Mouse (Mus musculus) natural killer cell, adult 2 months (primary cell): ENCODE measurements at regions not wholly inside any gene's neighbourhood (a gene's known extent, or its start where the extent isn't known, plus 50 kb on each side); places are given as distances from the start of the nearest gene placed in this dataset.
A peak's percentile ranks its signal among the peaks of the same experiment; 100 is the strongest.

ENCODE experiments used
- DNase-seq, 2 experiments: peaks; one replicate each; pipeline ENCODE4 v3.0.0; 2022; ENCODE audit warnings: low spot score in 2 of 2

DNA sequence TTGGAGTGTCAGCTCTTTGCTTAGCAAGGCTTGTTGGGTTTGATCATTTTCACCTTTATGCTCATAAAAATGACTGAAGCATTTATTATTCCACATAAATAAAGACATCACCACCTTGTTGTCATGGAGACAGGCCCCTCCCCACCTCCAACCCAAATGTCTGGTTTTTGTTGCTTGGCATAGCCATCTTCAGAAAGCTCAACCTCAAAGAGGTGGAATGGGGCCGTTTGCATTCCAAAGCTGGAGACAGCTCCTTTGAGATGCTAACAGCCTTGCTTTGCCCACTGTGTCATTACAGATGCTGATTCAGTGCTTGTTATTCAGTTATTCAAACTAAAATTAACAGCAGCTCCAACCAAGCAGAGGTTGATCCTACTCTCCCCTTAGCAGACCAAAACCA, 51.9 kb upstream of the Lgalsl start:
- DNase-seq = no peak

DNA sequence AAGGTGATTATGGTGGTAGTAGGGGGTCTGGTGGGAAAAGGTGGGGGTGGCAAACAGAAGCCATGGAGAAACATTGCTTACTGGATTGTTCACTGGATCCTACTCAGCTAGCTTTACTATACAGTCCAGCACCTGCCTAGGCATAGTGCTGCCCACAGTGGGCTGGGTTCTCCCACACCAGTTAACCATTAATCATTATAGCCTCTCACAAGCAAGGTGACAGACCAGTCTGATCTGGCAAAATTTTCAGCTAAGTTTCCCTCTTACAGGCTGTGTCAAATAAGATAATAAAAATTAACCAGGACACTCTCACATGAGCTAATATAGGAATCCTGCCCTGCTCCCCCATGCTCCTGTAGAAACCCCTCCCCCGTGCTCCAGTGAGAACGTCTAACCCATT, 53.1 kb upstream of the Lgalsl start:
- no peak for DNase-seq

DNA sequence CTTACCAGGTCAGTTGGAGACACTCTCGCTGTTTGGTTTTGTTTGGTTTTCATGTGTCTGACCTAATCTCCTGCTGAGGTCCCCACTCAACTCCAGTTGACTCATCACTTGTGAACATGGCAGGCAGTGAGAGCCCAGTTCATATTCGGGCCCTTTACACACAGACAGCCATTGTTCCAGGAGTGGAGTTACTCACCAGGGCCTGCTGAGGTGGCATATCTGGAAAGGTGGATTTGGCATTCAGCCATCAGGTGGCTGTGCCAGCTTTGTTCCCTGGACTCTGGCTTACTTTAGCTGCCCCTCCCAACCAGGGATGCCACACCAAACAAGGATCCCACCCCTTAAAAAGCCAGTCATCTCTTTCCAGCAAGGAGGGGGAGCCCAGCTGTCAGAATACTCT, 56.2 kb upstream of the Lgalsl start:
- DNase-seq = no peak

DNA sequence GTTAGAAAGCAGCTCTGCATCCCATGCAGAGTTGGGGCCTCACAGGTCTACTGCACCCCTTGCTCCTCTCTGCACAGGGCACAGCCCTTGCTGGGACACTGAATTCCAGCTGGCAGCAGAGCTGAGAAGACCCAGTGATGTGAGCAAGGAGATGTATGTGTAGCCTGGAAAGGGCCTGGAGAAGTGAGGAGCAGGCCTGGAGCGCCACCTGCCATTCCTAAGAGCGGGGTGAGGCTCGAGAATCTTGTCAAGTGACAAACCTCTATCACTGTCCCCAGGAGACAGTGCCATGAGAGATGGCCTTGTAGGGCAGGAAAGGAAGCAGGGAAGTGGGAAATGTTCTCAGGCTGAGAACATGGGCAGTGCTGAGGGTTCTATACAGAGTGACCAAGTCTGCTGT, 59.6 kb upstream of the Lgalsl start:
- no peak for DNase-seq

DNA sequence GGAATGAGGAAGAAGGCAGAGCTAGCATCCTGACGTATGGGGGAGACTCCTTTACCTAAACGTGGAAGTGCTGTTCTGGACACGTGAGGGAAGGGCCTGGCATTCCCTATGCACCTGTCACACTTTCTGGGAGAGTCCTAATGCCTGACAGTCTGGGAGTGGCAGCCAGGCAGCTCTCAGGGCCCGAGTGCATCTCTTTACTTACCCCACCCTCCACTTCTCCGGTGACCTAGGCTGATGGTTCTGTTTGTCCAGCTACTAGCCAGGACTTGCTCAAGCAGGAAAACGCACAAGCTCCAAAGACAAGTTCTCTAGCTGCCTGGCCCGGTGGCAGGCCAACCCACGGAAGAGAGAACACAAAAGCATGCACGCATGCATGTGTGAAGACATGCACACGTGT, 60.9 kb upstream of the Lgalsl start:
- no peak for DNase-seq

DNA sequence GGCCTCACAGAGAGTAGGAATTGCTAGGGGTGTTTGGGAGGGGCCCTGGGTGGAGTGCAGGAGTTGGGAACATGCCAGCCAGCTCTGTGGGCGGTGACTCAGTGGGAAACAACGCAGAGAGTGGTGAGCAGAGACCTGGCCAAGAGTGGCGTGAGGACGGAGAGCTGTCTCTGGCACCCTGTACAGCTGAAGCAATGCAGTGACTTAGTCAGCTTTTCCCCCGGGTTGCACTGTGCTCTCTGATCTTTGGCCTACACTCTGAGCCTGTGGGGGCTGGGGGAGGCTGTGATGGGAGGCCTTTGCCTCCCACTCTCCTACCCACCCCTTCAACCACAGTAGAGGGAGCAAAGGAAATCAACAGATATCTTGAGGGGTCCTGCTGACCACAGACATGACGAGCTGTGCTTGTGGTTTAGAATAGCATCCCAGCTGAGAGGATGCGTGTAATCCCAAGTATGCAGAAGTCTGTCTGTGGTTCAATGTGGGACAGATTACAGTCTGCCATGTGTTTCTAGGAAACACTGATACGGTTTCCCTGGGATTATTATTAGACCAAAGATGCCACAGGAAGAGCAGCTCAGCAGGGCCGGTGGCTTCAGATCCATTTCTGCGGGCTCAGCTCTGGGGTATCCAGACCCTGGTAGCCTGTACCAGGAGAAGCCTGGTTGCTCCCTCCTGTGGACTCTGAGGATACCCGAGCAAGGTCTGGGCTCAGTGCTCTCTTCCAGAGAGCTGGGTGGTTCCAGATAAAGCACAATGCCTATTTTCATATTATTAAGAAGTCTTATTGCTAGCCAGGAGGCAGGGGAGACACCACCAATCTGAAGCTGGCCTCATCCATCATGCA, 65.6 kb upstream of the Lgalsl start:
- DNase-seq = no peak

DNA sequence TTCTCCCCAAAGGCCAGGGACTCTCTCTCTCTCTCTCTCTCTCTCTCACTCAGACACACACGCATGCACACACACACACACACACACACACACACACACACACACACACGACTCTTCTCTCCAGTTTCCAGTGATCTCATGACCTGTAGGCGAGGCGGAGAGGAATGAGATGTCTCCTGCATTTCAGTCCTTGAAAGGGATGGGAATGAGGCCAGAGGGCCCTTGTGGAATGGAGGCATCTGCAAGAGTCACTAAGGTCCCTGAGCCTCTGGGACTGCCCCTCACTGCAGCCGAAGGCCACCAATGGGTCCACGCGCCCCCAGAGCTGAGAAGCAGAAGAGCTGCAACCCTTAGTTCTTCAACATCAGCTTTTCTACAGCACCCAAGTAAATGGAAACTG, 66.6 kb upstream of the Lgalsl start:
- no peak for DNase-seq

DNA sequence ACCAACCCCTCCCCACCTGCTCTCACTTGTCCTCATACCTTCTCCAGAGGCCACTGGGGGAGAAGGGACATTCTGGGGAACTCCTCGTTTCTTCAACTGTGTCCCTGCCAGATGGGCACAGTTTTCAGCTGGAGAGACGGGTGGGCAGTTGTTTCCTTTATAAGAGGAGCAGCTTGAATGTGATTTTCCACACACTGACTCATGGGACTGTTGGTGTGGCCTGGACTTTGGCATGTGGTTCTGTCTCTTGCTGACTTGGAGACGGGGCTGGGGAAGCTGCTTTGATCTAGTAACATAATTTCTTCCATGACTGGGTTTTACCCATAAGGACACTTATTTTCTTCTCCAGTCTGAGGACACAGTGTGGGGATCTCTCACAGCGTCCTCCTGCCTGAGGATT, 67.7 kb upstream of the Lgalsl start:
- DNase-seq = no peak

DNA sequence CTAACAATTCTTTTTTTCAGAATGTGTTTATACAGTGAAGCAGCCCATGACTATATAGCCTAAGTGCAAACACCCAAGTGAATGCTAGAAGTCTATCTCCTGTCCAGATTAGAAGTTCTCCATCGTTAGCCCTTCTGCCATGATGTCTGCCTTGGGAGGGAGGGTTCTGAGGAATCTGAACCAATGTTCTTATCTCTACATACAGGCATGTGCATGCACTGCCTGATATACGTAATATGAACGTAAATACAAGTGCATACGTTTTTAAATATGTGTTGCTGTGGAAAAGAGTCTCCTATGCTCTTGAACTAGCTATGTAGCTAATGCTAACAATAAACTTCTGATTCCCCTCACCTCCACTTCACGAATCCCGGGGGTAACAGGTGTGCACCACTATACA, 68.9 kb upstream of the Lgalsl start:
- DNase-seq = no peak

DNA sequence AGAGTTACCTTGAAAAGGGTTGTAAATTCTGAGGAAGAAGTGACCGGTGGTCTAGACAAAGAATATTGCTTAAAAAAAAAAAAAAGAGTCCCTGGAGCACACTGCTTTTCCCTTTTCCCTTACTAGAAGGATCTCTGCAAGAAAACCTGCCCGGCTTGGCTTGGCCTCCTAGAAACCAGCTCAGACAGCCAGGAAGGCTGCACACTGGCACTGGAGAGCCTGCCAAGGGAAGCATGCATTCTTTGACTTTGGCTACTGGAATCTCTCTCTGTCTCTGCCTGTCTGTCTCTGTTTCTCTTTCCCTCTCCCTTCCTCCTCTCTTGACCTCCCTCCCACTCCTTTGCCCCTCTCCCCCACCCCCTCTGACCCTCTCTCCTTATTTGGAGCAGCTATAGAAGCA, 71.1 kb upstream of the Lgalsl start:
- DNase-seq = no peak

DNA sequence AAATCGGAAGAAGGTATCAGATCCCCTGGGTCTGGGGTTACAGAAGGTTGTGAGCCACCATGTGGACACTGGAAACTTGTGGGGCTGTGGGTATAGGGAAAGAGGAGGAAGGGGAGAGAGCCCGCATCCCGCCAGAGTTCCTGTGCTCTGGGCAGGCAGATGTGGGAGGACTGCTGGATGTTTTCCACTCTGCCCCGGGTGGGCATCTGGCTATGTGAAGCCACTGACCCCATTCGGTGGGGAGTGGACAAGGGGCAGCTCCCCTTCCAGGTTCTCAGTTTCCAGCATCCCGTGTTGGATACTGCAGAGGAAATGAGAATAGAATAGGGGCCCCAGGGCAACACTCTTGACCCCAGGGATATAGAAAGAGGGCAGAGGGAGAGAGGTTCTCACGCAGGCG, 72.1 kb upstream of the Lgalsl start:
- DNase-seq = no peak

DNA sequence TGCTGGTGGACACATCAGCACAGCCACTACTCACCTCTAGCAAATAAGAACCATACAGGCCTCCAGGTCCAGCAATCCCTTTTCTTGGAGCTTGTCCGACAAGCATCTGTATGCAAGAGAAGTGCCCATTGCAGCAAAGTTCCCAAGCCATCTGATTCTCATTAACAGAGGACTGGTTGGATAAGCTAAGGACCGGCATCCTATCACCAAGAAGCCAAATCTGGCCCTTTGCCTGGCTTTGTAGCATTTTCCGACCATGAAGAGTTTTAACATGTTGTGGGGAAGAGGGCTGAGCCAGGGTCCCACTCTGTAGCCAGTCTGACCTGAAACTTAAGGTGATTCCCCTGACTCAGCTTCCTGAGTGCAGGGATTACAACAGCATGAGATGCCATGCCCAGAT, 77.1 kb upstream of the Lgalsl start:
- no peak for DNase-seq

DNA sequence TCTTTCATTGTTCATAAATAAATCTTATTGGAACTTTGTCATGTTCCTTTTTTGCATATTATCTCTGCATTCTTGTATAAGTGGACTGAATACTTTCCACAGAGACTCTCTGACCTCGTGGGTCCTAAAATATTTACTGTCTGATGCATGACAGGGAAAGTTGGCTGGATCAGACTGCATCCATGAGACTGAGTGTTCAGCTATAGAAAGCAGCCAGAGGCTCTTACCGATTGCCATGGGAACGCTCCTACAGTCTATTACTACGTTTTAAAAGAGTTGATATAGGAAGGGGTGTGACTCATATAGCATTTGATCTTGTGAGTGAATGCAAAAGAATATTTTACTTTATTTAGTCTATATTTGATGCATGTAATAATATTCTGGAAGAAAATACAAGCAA, 77.6 kb upstream of the Lgalsl start:
- DNase-seq = no peak

DNA sequence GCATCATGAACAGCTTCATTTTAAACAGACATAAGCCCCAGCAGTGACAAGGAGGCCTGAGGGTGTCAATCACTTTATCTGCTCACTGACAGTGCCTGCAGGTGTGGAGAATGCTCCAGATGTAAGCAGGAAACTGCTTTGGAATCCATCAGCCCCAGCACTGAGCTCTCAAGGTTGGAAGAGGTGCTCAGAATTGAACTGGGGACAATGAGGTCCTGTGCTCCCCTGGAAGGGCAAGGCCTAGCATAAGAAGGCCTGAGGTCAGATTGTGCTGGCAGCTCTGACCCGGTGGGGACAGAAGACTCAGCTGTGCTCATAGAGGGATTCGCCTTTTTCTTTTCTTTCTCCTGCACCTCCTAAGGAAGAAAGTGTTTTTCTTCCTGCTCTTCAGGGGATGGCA, 82.2 kb upstream of the Lgalsl start:
- no peak for DNase-seq

DNA sequence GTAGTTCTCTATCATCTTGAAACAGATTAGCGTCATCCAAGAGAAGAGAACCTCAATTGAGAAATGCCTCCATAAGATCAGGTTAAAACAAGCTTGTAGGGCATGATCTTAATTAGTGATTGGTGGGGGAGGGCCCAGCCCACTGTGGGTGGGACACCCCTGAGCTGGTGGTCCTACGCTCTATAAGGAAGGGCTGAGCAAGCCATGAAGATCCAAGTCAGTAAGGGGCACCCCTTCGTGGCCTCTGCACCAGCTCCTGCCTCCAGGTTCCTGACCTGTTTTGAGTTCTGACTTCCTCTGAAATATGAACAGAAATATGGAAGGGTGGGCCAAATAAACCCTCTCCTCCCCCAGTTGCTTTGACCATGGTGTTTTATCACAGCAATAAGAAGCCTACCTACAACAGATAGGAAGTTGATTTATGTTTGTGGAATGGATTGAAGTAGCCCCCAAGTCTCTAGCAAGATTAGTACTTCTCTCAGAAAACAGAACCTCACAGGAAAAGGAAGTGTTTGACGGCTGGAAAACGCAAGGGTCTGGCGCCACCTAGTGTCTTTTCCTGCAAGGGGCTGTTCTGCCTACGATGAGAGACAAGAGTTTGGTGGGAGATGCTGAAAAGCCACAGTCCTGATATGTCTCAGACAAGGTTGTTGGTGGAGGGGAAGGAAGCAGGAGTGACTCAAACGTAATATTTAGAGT, 82.9 kb upstream of the Lgalsl start:
- peak; percentile 69 to 82 for DNase-seq

DNA sequence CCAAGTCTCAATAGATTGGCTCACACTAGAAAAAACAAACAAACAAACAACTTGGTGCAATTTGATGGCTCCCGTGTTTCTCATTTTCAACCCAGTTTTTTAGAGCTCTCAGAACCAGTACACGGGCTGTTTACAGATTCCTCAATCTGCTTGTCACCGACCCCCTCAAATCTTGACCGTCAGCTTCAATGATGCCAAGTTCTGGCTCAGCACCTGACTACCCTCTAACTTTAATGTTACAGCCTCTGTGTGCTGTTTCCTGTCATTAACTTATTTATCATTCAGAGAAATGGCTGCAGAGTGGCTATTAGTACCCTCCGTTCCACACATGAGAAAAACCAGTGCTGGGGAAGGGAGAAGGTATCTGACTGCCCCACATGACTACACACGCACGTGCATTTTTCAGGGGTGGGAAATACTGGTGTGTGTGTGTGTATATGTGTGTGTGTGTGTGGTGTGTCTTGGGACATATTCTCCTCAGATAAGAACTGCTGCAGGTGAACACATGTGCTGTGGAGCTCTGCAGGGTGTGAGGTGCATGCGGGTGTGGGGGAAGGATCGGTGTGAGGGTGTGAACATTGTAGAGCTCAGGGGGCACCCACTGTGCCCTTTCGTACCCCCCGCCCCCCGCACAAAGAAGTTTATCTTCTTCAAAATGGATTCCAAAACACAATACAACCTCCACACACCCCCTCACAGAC, 83.6 kb upstream of the Lgalsl start:
- no peak for DNase-seq

DNA sequence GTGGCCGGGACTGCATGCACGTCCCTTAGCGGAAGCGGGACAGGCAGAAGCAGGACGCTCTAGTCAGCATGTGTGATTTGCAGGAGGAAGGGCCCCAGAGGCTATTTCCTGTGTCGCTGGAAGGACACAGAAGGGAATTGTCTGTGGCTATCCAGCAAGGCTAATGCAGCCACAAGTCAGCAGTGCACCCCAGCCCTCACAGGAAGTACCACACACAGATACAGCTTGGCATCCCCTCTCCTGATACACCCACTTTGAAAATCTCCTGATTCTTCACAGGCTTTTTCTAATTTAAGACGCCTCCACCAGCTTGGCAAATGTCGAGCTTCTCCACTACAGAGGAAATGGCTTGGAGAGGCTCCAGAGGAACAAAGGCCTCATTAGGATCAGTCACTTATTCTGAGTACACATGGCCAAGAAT, 84.3 kb upstream of the Lgalsl start:
- DNase-seq = peak in 1 of 2 experiments; percentile 28

DNA sequence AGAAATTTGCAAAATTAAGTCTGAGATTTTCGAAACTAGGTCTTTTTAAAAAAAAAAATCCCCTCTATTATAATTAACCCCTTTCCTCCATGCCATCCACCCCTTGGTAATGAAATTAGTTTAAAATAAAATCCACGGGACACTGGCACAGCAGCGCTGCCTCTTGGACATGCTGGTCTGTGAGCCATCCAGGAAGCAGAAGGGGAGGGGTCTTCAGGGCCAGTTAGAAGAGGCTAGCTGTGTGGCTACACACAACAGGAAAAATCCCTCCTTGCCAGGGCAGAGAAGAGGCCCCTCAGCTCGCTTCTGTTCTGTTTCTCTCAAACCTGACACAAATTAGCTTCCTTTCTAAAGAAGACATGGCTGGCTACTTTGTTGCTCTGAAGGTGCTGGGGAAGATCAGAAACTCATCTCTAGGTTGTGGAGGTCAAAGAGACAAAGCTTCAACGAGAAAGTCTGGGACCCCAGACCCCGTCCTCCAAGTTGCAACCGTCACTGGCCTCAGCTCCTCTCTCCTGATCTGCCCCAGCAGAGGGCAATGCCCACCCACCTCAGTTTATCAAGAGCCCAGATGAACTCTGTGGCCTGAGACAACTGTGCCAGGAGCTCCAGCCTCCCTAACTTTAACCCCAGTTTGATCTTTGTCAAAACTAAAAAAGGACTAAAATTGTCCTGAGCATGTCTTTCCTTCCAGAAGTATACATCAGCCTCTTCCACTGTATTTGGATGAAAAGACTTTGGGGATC, 85.0 kb upstream of the Lgalsl start:
- no peak for DNase-seq

DNA sequence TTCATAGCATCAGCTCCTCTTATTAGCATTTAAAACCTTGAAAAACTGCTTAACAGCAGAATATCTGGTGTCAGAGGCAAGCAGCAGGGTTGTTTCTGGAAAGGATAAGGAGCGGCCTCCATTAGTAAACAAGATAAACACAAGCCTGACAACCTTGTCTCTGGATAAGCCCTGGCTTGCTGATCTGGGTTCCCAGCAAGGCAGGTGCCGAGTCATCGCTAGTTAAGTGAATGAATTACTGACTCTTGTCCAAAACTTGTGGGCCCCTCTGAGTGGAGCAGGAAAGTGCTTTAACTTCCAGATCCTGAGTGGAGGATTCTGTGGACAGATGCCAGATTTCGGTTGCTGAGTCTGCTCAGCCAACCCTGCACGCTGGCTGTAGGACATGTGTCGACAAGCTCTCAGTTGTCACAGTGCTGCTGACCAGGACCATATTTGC, 85.6 kb upstream of the Lgalsl start:
- no peak for DNase-seq

DNA sequence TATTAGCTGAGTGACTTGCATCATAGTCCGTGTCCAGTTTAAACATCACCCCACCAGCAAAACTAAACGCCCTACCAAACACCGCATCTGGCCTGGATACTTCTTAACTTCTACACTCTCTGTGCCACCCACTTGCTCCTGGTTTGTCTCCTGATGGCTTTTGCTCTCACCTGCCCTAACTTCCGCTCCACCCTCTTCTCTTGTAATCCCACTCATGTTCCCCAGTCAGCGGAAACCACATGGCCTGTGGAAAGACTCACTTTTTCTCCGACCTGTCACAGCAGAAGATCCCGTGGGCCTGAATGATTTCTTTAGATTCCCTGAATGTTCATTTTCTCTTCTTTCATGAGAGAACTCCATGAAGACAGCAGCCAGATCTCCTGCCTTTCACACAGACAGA, 86.1 kb upstream of the Lgalsl start:
- no peak for DNase-seq

DNA sequence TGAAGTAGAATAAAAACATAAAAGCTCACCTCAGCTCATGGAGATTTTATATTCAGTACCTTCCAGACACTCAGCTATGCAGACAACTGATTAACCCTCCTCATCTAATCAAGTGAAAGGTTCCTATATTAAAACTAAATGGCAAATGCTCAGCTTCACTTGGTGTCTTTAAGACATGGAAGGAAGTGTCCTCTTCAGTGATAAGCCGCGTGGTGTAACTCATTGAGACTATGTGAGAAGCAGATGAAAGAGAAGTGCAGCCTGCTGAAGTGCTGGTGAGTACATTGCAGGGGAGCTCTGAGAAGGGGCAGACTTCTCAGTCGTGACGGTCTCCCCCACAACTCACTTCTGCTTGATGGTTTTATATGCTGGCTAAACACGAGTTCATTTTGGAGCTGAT, 86.6 kb upstream of the Lgalsl start:
- no peak for DNase-seq

DNA sequence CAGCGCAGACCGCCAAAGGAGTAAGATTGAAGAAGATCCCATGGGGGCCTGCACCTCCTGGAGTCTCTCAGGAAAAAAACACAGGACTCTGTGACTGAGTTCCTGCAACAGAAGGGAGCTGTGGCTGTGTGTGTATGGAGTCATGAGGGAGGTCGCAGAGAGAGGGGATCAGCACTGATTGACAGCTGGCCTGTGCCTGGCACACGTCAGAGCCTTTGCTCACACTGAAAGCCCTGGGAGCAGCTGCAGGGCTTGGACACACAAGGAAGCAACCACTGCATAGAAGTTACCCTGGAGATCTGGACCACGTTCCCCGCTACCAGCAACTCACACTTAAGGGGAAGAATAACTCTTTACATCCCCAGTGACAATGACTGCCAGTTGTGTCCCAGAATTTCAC, 92.3 kb upstream of the Lgalsl start:
- DNase-seq = no peak
